Mouse (Mus musculus): ENCODE data around the gene Mst1.

The Mst1 gene

GRCm38 (mm10) chr9:108095518-108095917 is 15.3 kb downstream of the Mst1 start:
- peak; percentile 78 for DNase-seq (ENCODE audit: low read depth, low spot score)

GRCm38 (mm10) chr9:108095949-108096712 is 15.9 kb downstream of the Mst1 start:
- no peak for DNase-seq (ENCODE audit: low read depth, low spot score)

DNA sequence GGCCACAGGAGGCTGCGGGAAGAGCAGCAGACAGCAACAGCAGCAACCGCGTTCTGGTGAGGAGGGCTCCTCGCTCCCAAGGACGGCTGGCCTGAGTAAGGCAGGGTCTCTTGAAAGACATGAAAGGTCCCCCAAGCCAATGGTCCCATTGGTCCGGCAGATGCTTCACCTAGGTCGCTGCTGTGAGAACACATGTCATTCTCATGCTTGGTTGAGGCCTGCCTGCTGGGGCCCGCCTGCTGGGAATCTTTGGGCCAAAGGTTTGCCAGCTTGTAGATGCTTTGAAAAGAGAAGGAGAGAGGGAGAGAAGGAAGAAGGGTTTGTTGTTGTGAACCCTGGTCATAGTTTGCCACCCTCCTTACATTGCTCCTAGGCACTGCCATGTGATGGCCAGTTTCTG is 19.4 kb downstream of the Mst1 start:
- no peak for DNase-seq (ENCODE audit: low read depth, low spot score)

GRCm38 (mm10) chr9:108104766-108105548 is 24.7 kb downstream of the Mst1 start:
- peak; percentile 46 for DNase-seq (ENCODE audit: low read depth, low spot score)

GRCm38 (mm10) chr9:108105549-108105863 is 25.3 kb downstream of the Mst1 start:
- no peak for DNase-seq (ENCODE audit: low read depth, low spot score)

DNA sequence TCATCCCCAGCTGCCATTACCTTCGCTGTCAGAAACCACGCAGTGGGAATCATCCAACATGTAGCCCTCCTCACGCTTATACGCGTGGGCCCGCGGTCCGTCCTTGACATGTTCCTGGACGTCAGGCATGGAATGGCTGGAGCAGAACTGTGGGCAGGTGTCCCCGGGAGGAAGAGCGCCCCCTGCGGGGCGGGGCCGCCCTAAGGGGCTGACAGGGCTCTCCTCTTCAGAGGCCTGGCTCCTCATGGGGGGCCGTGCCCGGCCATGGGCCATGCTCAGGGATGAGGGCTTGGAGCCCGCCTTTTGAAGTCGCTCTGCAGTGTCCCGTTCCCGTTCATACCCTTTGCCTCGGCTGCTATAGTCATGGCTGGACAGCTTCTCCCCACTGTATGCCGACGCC is 25.9 kb downstream of the Mst1 start:
- DNase-seq (ENCODE audit: low read depth, low spot score), result no peak

DNA sequence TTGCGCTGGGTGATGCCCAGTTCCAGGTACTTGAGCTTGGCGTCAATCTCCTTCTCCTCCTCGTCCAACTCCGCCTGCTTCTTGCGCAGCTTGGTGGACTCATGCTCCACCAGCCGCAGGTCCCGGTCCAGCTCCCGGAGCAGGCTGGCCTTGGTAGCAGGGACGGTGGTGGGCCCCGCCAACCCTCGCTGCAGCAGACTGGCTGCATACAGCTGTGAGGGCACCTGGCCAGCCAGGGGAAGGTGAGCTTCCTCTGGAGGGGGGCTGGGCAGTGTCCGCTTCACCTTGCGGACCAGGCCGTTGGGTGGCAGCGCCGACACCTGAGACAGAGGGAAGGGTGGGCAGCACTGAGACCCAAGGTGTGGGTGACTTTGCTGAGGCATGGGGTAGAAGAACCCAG is 27.6 kb downstream of the Mst1 start:
- DNase-seq (ENCODE audit: low read depth, low spot score), result no peak

- no peak for DNase-seq (ENCODE audit: low read depth, low spot score)
Measured at GRCm38 (mm10) chr9:108110160-108110559, 29.9 kb downstream of the Mst1 start.

GRCm38 (mm10) chr9:108111101-108111592 is 30.9 kb downstream of the Mst1 start:
- peak; percentile 33 for DNase-seq (ENCODE audit: low read depth, low spot score)

DNA sequence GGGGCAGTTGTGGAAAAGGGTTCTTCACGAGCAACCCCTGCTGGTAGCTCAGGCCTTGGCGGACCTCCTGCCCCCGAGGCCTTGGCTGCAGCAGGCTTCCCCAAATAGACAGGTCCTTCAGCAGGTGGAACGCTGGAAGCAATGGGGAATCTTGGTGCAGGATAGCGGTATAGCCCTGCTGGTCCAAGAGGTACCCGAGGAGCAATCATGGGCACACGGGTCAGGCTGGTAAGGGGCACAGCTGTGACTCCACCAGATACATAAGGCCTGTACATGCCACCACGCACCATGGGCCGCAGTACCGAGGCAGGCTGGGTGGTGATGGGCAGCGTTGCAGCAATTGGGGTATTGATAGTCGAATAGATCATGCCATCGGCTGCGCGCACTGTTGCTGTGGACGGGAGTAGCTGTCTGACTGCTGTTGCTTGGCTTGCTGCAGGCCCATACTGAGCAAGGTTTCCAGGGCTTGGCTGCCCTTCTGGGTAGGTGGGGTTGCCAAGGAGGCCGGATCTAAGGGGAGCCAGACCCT is 31.4 kb downstream of the Mst1 start:
- no peak for DNase-seq (ENCODE audit: low read depth, low spot score)

GRCm38 (mm10) chr9:108112719-108113340 is 32.6 kb downstream of the Mst1 start:
- DNase-seq (ENCODE audit: low read depth, low spot score), result no peak

DNA sequence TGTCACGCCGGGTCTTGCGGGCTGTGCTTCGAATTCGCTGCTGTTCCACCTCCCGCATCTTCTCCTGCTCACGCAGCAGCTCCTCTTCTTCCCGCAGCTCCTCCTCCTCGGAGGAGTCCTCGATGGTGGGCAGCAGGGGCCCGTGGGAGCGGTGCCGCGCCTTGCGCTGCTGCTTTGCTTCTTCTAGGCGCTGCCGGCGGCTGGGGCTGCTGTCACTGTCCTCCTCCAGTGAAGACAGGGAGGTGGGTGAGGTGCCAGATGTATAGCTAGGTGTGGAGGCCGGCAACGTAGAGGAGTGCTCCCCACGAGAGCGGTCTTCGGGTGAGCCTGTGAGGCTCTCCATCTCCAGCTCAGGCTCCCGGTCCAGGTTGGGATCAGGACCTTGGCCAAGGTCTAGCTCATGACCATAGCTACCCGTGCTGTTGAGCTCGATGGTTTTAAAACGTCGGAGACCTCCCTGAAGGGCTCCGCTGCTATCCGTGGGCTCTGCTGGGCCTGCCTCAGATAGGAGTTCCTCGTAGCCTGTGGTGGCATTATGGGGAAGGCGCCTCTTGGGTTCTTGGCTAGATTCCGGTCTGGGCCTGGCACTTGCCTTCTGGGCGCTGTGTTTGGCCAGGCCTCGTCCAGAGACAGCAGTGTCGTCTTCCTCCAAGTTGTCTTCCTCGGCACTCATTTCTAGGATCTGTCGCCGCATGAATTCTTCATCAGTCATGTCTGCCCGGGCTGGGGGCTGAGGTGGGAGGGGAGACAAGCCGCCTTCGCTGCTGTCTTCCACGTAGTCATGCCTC is 35.2 kb downstream of the Mst1 start:
- no peak for DNase-seq (ENCODE audit: low read depth, low spot score)

DNA sequence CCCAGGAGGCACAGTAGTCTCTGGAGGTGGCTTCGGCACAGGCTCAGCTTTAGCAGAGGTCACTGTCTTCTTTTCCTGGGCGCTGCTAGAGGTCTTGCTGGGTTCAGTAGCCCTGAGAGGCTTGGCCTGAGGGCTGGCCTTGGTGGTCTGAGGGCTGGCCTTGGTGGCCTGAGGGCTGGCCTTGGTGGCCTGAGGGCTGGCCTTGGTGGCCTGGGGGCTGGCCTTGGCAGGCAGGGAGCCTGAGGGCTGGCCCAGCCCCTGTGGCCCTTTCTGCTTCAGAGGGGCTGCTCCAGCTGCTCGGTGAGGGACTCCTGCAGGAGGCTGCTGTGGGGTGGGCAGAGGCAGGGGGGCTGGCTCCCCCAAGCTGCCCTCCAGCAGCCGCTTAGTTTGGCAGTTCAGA is 36.9 kb downstream of the Mst1 start:
- no peak for DNase-seq (ENCODE audit: low read depth, low spot score)

DNA sequence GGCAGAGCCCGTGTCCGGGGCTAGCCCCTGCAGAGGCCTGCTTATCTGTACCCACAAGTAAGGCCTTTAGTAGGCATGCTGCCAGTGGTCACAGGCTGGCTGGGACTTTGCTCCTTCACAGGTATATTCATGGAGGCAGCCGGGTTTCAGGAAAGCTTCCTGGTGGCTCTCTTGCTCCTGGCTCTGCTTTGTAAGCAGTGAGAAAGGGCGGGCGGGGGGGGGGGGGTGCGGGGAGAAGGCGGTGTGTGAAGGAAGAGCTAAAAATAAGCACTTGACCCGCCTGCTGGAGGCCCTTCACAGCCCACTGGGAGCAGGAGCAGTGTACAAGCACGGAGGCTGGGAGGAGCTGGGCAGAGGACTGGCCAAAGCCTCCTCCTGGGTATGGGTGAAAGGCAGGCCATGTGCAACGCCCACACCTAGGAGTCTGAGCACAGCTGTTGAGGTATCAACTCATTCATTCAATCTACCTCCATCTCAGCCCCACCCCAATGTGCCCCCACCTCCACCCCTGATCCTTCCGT is 39.7 kb downstream of the Mst1 start:
- no peak for DNase-seq (ENCODE audit: low read depth, low spot score)

GRCm38 (mm10) chr9:108120671-108121070 is 40.4 kb downstream of the Mst1 start:
- DNase-seq (ENCODE audit: low read depth, low spot score), result no peak

DNA sequence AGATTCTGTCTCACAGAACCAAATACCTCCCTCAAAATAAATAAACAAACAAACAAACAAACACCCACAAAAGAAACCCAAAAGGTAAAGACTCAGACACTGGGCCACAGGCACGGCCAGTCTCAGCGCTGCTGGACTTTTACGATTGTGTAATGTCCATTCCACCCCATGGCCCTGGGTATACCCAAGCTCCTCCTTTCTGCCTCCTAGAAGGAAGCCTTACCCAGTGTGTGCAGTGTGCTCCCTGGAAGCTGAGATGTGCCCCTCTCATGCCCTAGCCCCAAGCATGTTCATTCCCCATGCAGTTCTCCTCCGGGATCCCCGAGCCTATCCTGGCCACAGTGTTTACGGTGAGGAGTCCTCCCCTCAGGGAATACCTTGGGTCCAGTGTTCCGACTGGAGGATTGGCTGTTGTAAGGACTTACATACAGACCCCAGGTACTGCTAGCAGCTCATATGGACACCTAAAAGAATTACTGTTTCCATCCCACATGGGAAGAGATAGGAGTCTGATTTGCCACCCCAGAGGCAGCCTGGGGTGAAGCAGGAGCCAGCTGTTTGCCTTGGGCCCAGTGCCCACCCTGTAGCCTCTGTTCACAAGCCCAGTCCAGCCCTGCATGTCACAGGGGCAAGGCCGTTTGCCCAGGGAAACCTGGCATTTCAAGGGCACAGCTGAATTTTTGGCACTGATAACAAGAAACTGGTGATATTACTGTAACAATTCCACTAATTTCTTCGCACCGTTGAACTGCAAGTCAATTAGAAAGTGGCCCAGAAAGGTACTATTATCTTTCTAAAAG is 41.1 kb downstream of the Mst1 start:
- DNase-seq (ENCODE audit: low read depth, low spot score), result no peak

DNA sequence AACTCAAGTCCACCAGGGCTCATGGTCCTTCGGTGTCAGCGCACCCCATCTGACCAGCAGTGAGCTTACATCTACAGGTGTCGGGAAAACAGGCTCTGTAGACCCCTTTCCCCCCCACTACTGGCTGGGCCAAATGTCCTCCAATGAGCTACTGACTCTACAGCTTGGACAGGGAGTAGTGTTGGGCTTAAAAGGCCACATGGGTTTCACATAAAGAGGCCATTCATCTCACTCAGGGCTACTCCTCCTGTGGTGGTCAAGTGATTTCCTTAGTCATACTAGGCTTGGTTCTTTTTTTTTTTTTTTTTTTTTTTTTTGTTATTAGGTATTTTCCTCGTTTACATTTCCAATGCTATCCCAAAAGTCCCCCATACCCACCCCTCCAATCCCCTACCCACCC is 43.7 kb downstream of the Mst1 start:
- no peak for DNase-seq (ENCODE audit: low read depth, low spot score)

DNA sequence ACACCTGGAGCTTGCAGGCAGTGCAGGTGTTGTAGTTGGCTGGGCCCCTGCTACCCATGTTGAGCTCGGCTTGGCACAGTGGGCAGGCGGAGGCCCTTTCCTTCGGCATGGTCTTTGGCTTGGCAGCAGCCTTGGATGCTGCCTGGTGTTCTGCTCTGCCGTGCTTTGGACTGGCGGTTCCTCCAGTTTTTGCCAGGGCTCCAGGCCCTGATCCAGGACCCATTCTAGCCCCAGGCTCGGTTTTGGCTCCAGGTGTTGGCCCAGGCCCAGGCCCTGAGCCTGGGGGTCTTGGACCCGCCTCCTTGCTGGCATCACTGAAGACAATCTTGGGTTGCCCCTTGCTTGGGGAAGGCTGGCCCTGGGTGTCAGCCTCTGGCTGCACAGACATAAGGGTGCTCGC is 45.5 kb downstream of the Mst1 start:
- no peak for DNase-seq (ENCODE audit: low read depth, low spot score)

- DNase-seq (ENCODE audit: low read depth, low spot score), result no peak
Measured at GRCm38 (mm10) chr9:108126436-108127180, 46.4 kb downstream of the Mst1 start.

DNA sequence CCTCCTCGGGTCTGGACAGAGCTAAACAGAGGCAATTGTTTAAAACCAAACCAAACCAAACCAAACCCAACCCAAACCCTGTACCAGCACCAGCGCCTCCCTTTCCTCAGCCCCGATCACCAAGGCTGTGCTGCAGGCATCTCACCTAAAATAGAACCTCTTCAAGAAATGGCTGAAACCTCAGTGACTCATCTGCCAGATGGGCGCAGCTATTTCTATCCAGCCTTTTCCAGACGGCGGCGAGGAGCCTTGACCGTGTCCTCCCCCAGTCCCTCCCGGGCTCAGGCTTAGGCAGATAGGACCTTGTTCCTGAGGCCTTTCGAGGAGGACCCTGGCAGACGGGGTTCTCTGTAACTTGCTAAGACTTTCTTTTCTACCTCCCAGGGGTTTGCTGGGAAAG is 48.0 kb downstream of the Mst1 start:
- no peak for DNase-seq (ENCODE audit: low read depth, low spot score)
